ENCODE assay signal across 17 mouse cellular contexts in genomic region chr2:118401834-118402727, GRCm38 (mm10). TPM values are rescaled to one million over a fixed set of nuclear protein-coding genes. Genes with fewer than 3 reads are reported as not detected.
DNase-seq lines count a peak whose midpoint lies in the region; ATAC-seq and TF ChIP-seq lines count a peak whose summit lies in the region.
"Had no signal": no experiment of that assay in that cellular context is flagged by ENCODE, and none has a peak within 500 bp of the region (broad histone marks: within the 10 kb centered on the region; RNA-seq: fewer than 3 reads in every experiment).

No protein-coding gene starts in this region.

- intact Hi-C loops in gastrocnemius, postnatal 14 days (cut with DNase I; ENCODE audit: low total_unique reads), result no loop called here

- 68% methylated on average over 5 of the region's 5 CpGs for WGBS in hindbrain, embryonic 13.5 days
- WGBS in hindbrain, embryonic 14.5 days, result 80% methylated on average over 5 of the region's 5 CpGs
- WGBS in lung, embryonic 15.5 days, result 71% methylated on average over 5 of the region's 5 CpGs
- whole genome bisulfite sequencing in intestine, postnatal 0 days, result 45% methylated on average over 5 of the region's 5 CpGs
- 69% methylated on average over 5 of the region's 5 CpGs for whole genome bisulfite sequencing in stomach, embryonic 16.5 days

- no peak overlapping the region for H3K27ac ChIP-seq in hindbrain, embryonic 13.5 days
- no peak overlapping the region for H3K27ac ChIP-seq in hindbrain, embryonic 14.5 days
- H3K27ac ChIP-seq in lung, embryonic 15.5 days, result peak overlapping the region; percentile 51
- H3K27ac ChIP-seq in intestine, postnatal 0 days (ENCODE audit: low read depth, low read length), result 0 out of 2 replicates have a peak overlapping the region, but pooled peaks have one; percentile 4
- peak overlapping the region; percentile 76 for H3K27ac ChIP-seq in stomach, embryonic 16.5 days (ENCODE audit: low read length)
- H3K27ac ChIP-seq: heart, embryonic 13.5 days; layer of hippocampus, adult 2 months; left cerebral cortex, adult 2 months had no signal

- H3K9me3 ChIP-seq in hindbrain, embryonic 13.5 days, result no peaks in the 10 kb centered on the region
- H3K9me3 ChIP-seq in hindbrain, embryonic 14.5 days (ENCODE audit: control insufficient read depth, low read length), result no peaks in the 10 kb centered on the region
- no peaks in the 10 kb centered on the region for H3K9me3 ChIP-seq in lung, embryonic 15.5 days
- H3K9me3 ChIP-seq in intestine, postnatal 0 days (ENCODE audit: control insufficient read depth), result no peaks in the 10 kb centered on the region
- no peaks in the 10 kb centered on the region for H3K9me3 ChIP-seq in stomach, embryonic 16.5 days (replicated peaks; ENCODE audit: control insufficient read depth, low read length)
- H3K9me3 ChIP-seq: heart, embryonic 13.5 days had no signal

- H3K36me3 ChIP-seq in hindbrain, embryonic 13.5 days, result peaks cover 3% of the 10 kb centered on the region; the same call in 1 of the 2 replicates
- peaks cover 9% of the 10 kb centered on the region for H3K36me3 ChIP-seq in hindbrain, embryonic 14.5 days (replicated peaks; ENCODE audit: control insufficient read depth, insufficient read depth)
- H3K36me3 ChIP-seq in lung, embryonic 15.5 days, result no peaks in the 10 kb centered on the region
- H3K36me3 ChIP-seq in intestine, postnatal 0 days (ENCODE audit: control insufficient read depth, insufficient read depth), result no peaks in the 10 kb centered on the region
- H3K36me3 ChIP-seq in stomach, embryonic 16.5 days (ENCODE audit: control insufficient read depth, insufficient read depth, low read length), result no peaks in the 10 kb centered on the region

- no peak overlapping the region for H3K9ac ChIP-seq in hindbrain, embryonic 13.5 days
- H3K9ac ChIP-seq in hindbrain, embryonic 14.5 days, result no peak overlapping the region
- H3K9ac ChIP-seq in lung, embryonic 15.5 days, result no peak overlapping the region
- no peak overlapping the region for H3K9ac ChIP-seq in intestine, postnatal 0 days (ENCODE audit: low read depth, low read length)
- no peak overlapping the region for H3K9ac ChIP-seq in stomach, embryonic 16.5 days (ENCODE audit: low read length)
- H3K9ac ChIP-seq: heart, embryonic 13.5 days had no signal

- 0 out of 2 replicates have a peak, but pooled peaks have one; percentile 54 for ATAC-seq in hindbrain, embryonic 13.5 days (ENCODE audit: low FRiP score)
- ATAC-seq in hindbrain, embryonic 14.5 days (ENCODE audit: low FRiP score), result no peak; the same call in 1 of the 2 replicates
- ATAC-seq in lung, embryonic 15.5 days (ENCODE audit: borderline replicate concordance, extremely low read depth, low FRiP score, low TSS enrichment), result 0 out of 2 replicates have a peak, but pooled peaks have one; percentile 37
- ATAC-seq in intestine, postnatal 0 days, result no peak; the same call in 1 of the 2 replicates
- peak; percentile 82 for ATAC-seq in stomach, embryonic 16.5 days (ENCODE audit: insufficient read depth, low FRiP score)

- H3K4me1 ChIP-seq in hindbrain, embryonic 13.5 days (replicated peaks), result no peaks in the 10 kb centered on the region; the same call in none of the 2 replicates
- H3K4me1 ChIP-seq in hindbrain, embryonic 14.5 days (replicated peaks; ENCODE audit: control insufficient read depth, insufficient read depth, low read length), result 0 out of 2 replicates have a peak, but pooled peaks cover 3% of the 10 kb centered on the region
- H3K4me1 ChIP-seq in lung, embryonic 15.5 days, result peaks cover 3% of the 10 kb centered on the region; the same call in 1 of the 2 replicates
- H3K4me1 ChIP-seq in intestine, postnatal 0 days (replicated peaks; ENCODE audit: control insufficient read depth, insufficient read depth, low read length), result no peaks in the 10 kb centered on the region
- no peaks in the 10 kb centered on the region for H3K4me1 ChIP-seq in stomach, embryonic 16.5 days (ENCODE audit: control insufficient read depth, insufficient read depth, low read length)
- H3K4me1 ChIP-seq: heart, embryonic 13.5 days had no signal

- H3K4me3 ChIP-seq in hindbrain, embryonic 13.5 days, result no peak overlapping the region
- no peak overlapping the region for H3K4me3 ChIP-seq in hindbrain, embryonic 14.5 days (replicated peaks; ENCODE audit: low read length)
- H3K4me3 ChIP-seq in lung, embryonic 15.5 days, result no peak overlapping the region
- H3K4me3 ChIP-seq in intestine, postnatal 0 days (ENCODE audit: low read depth, low read length), result no peak overlapping the region
- H3K4me3 ChIP-seq in stomach, embryonic 16.5 days (replicated peaks; ENCODE audit: low read length), result no peak overlapping the region
- H3K4me3 ChIP-seq: heart, embryonic 13.5 days; layer of hippocampus, adult 2 months; left cerebral cortex, adult 2 months had no signal

- TF ChIP-seq CTCF in intestine, postnatal 0 days (IDR thresholded peaks at IDR 0.05; ENCODE audit: low read depth), result no peak

- DNase-seq in hindbrain, embryonic 14.5 days (ENCODE audit: low spot score), result no peak
- no peak for DNase-seq in lung, postnatal 14 days
- DNase-seq in gastrocnemius, postnatal 14 days, result no peak
- DNase-seq in spleen, adult 12 weeks (ENCODE audit: low spot score), result no peak
- DNase-seq: cerebellum, adult 18-20 months; gastrocnemius, postnatal 25 days; heart, postnatal 4 days; kidney, adult 9 months; thymus, postnatal 25 days had no signal

- H3K27me3 ChIP-seq in hindbrain, embryonic 13.5 days, result no peaks in the 10 kb centered on the region
- no peaks in the 10 kb centered on the region for H3K27me3 ChIP-seq in hindbrain, embryonic 14.5 days (ENCODE audit: control insufficient read depth, insufficient read depth, low read length)
- H3K27me3 ChIP-seq in lung, embryonic 15.5 days, result no peaks in the 10 kb centered on the region
- H3K27me3 ChIP-seq in intestine, postnatal 0 days (replicated peaks; ENCODE audit: control insufficient read depth, insufficient read depth, low read length), result no peaks in the 10 kb centered on the region
- H3K27me3 ChIP-seq in stomach, embryonic 16.5 days (ENCODE audit: control insufficient read depth, insufficient read depth, low read length), result no peaks in the 10 kb centered on the region
- H3K27me3 ChIP-seq: heart, embryonic 13.5 days had no signal

- no peak overlapping the region for H3K4me2 ChIP-seq in hindbrain, embryonic 13.5 days
- no peak overlapping the region for H3K4me2 ChIP-seq in hindbrain, embryonic 14.5 days (replicated peaks)
- H3K4me2 ChIP-seq in lung, embryonic 15.5 days, result no peak overlapping the region
- H3K4me2 ChIP-seq in intestine, postnatal 0 days (replicated peaks; ENCODE audit: low read depth), result no peak overlapping the region
- H3K4me2 ChIP-seq in stomach, embryonic 16.5 days (ENCODE audit: low read depth, low read length), result peak overlapping the region; percentile 23; the same call in 1 of the 2 replicates
- H3K4me2 ChIP-seq: heart, embryonic 13.5 days; midbrain, embryonic 11.5 days had no signal

RNA-seq across cellular contexts. Expression of gene Eif2ak4, which starts 13.7 kb away (rescaled TPM):
- 8.2 and 8.7 TPM in 2 replicates for polyA plus RNA-seq in hindbrain, embryonic 13.5 days (2015; fragmentation: Nextera tagmentation; extraction: Ambion mirVana)
- 9.1 and 9.5 TPM in 2 replicates for polyA plus RNA-seq in hindbrain, embryonic 14.5 days (2014; fragmentation: Nextera tagmentation; extraction: Ambion mirVana)
- 11.4 and 12.1 TPM in 2 replicates for polyA plus RNA-seq in lung, embryonic 15.5 days (2015; fragmentation: Nextera tagmentation; extraction: Ambion mirVana)
- 3.7 and 3.8 TPM in 2 replicates for polyA plus RNA-seq in intestine, postnatal 0 days (2015; fragmentation: Nextera tagmentation; extraction: Ambion mirVana)
- 11.3 TPM in 2 replicates for polyA plus RNA-seq in stomach, embryonic 16.5 days (2015; fragmentation: Nextera tagmentation; extraction: Ambion mirVana)
- 1 to 10 TPM; 4.0 to 6.2 TPM for total RNA-seq in gastrocnemius, postnatal 14 days (2021)

RNA-seq across cellular contexts. Expression of gene Gpr176, which starts 28.9 kb away (rescaled TPM):
- polyA plus RNA-seq in hindbrain, embryonic 13.5 days (2015; fragmentation: Nextera tagmentation; extraction: Ambion mirVana), result 2.8 and 3.2 TPM in 2 replicates
- polyA plus RNA-seq in hindbrain, embryonic 14.5 days (2014; fragmentation: Nextera tagmentation; extraction: Ambion mirVana), result 7.7 and 10.3 TPM in 2 replicates
- 0.22 and 0.28 TPM in 2 replicates for polyA plus RNA-seq in lung, embryonic 15.5 days (2015; fragmentation: Nextera tagmentation; extraction: Ambion mirVana)
- polyA plus RNA-seq in intestine, postnatal 0 days (2015; fragmentation: Nextera tagmentation; extraction: Ambion mirVana), result 0.57 and 0.84 TPM in 2 replicates
- 0.30 and 0.60 TPM in 2 replicates for polyA plus RNA-seq in stomach, embryonic 16.5 days (2015; fragmentation: Nextera tagmentation; extraction: Ambion mirVana)
- under 1 TPM; 0.20 to 0.23 TPM for total RNA-seq in gastrocnemius, postnatal 14 days (2021)

Comparison
In these comparisons a context has a peak if more than half of its experiments do, and no peak if none do; other contexts are left out.
1. ATAC-seq: peak in hindbrain, embryonic 13.5 days (single experiment), lung, embryonic 15.5 days (single experiment) and stomach, embryonic 16.5 days (single experiment); none in hindbrain, embryonic 14.5 days (single experiment) and intestine, postnatal 0 days (single experiment).
2. H3K27ac ChIP-seq: peak in lung, embryonic 15.5 days (single experiment), intestine, postnatal 0 days (single experiment) and stomach, embryonic 16.5 days (single experiment); none in hindbrain, embryonic 13.5 days (single experiment) and hindbrain, embryonic 14.5 days (single experiment).